Mouse (Mus musculus): Measurements from ENCODE around the gene Got1.

GRCm38 (mm10) chr19:43452176-43452575 is 72.2 kb downstream of the Got1 start:
- no peak for TF ChIP-seq EP300 (optimal IDR thresholded peaks at IDR 0.05)
- no peak for TF ChIP-seq CTCF (IDR thresholded peaks at IDR 0.05; ENCODE audit: low read depth)

Measured in stomach, postnatal 0 days (tissue).